Mouse (Mus musculus) heart, embryonic 14.5 days (tissue): ENCODE results near the gene Ngp. TPM values are rescaled to one million over a fixed set of nuclear protein-coding genes. Genes with fewer than 3 reads are reported as not detected.

Experiments
- ATAC-seq: fragments of 200-750 bp; cut with Nextera tagmentation; 2 replicates; pipeline ENCODE4 v1.8.0; 2017; ENCODE audit warnings: low read depth, moderate TSS enrichment; ENCODE audit not compliant: insufficient number of reproducible peaks, insufficient read depth, low FRiP score
- H3K27ac ChIP-seq, 2 experiments: fragments of 200-500 bp in 1 of 2; fragments of 300-500 bp in 1 of 2; sonication (generic) in 1 of 2; replicated peaks in 1 of 2; 2 replicates each; pipeline ENCODE4 v1.5.1; 2012 to 2014; ENCODE audit warnings: low read depth in 2 of 2, low read length in 2 of 2, control low read depth in 1 of 2, mild to moderate bottlenecking in 1 of 2, mixed read lengths in 1 of 2; ENCODE audit not compliant: control insufficient read depth in 1 of 2, insufficient read depth in 1 of 2
- H3K27me3 ChIP-seq: fragments of 300-500 bp; sonication (generic); 2 replicates; pipeline ENCODE4 v1.6.1; 2014; ENCODE audit warnings: mild to moderate bottlenecking, low read length, control low read depth; ENCODE audit not compliant: control insufficient read depth, insufficient read depth
- H3K36me3 ChIP-seq: fragments of 300-500 bp; sonication (generic); 2 replicates; pipeline ENCODE4 v1.6.1; 2014; ENCODE audit warnings: mild to moderate bottlenecking, control low read depth, low read length, mixed read lengths; ENCODE audit not compliant: control insufficient read depth, insufficient read depth
- H3K4me1 ChIP-seq, 2 experiments: fragments of 200-500 bp in 1 of 2; fragments of 300-500 bp in 1 of 2; sonication (generic) in 1 of 2; 2 replicates each; pipeline ENCODE4 v1.6.1; 2012 to 2014; ENCODE audit warnings: low read length in 2 of 2, control low read depth in 1 of 2, mixed read lengths in 1 of 2; ENCODE audit not compliant: control insufficient read depth in 2 of 2, insufficient read depth in 2 of 2
- H3K4me2 ChIP-seq: fragments of 300-500 bp; sonication (generic); 2 replicates; pipeline ENCODE4 v1.6.1; 2014; ENCODE audit warnings: mild to moderate bottlenecking, low read length
- H3K4me3 ChIP-seq, 2 experiments: fragments of 200-500 bp in 1 of 2; fragments of 300-500 bp in 1 of 2; sonication (generic) in 1 of 2; 2 replicates each; pipeline ENCODE4 v1.5.1; 2012 to 2014; ENCODE audit warnings: low read length in 2 of 2, mild to moderate bottlenecking in 2 of 2, control low read depth in 1 of 2, low read depth in 1 of 2, moderate library complexity in 1 of 2; ENCODE audit not compliant: control insufficient read depth in 1 of 2, insufficient read depth in 1 of 2
- H3K9ac ChIP-seq: fragments of 300-500 bp; sonication (generic); 2 replicates; pipeline ENCODE4 v1.6.1; 2014; ENCODE audit warnings: mild to moderate bottlenecking, low read length
- H3K9me3 ChIP-seq: fragments of 300-500 bp; sonication (generic); 2 replicates; pipeline ENCODE4 v1.6.1; 2016; ENCODE audit warnings: low read length, control low read depth; ENCODE audit not compliant: control insufficient read depth
- WGBS: fragments of 180-500 bp; shearing (Covaris S2); extraction: QIAGEN DNeasy Blood & Tissue Kit; methylation state at CpG from one replicate; pipeline ENCODE4 v1.1.7; 2014; 5-methylcytosine and 5-hydroxymethylcytosine counted together
- polyA plus RNA-seq: library from polyadenylated mRNA; unstranded; fragments of >200 nt; fragmentation: Nextera tagmentation; extraction: Ambion mirVana; gene quantifications from 2 replicates; pipeline ENCODE4 v1.2.1, GENCODE M21; 2014

Ngp gene
- polyA plus RNA-seq, 1 experiment from 2014 or later, result 4.2 TPM

DNA sequence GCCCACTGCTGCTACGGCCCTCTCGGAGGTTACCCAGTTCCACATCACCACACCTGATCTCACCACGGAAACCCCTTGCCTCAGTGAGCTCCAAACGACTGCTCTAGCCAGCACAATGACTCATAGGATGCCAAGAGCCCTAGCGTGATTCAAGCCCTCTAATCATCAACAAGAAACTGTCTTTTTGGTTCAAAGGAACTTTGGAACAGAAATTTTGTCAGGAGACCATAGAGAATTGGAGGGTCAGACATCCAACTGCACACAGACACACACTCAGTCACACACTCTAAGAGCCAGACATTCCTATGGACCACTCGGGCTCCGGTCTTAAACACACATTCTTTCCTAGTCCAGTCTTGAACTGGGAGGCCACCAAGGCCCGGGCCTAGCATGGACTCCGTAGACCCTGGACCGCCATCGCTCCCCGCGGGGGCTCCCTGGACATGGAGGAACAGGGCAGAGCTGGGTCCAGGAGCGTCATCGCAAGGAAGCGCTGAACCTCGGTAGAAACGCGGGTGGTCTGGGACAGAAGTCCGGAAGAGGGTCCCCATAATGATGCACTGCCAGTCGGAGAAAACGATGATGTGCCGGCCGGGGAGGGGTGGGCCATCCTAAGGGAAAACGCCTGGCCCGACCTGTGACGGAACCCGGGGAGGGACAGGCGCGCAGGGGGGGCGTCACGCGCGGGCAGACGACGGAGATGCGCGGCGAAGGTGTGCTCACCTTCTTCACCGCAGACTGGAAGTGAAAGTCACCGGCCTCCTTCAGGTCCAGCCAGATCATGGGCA, 12.0 kb upstream of the Ngp start:
- H3K4me1 ChIP-seq, result peaks cover 7 to 12% of the 10 kb centered on the region in 2 experiments
- H3K4me2 ChIP-seq, result peak overlapping the region; percentile 71
- 1% methylated on average over 39 of the region's 41 CpGs for WGBS
- H3K9me3 ChIP-seq, result no peaks in the 10 kb centered on the region
- H3K27me3 ChIP-seq, result no peaks in the 10 kb centered on the region
- H3K4me3 ChIP-seq, result peak overlapping the region; percentile 82 to 85
- peaks cover 4% of the 10 kb centered on the region; the same call in 1 of the 2 replicates for H3K36me3 ChIP-seq
- H3K27ac ChIP-seq, result peak overlapping the region; percentile 40 to 71
- H3K9ac ChIP-seq, result peak overlapping the region; percentile 89
- peak; percentile 37 for ATAC-seq

DNA sequence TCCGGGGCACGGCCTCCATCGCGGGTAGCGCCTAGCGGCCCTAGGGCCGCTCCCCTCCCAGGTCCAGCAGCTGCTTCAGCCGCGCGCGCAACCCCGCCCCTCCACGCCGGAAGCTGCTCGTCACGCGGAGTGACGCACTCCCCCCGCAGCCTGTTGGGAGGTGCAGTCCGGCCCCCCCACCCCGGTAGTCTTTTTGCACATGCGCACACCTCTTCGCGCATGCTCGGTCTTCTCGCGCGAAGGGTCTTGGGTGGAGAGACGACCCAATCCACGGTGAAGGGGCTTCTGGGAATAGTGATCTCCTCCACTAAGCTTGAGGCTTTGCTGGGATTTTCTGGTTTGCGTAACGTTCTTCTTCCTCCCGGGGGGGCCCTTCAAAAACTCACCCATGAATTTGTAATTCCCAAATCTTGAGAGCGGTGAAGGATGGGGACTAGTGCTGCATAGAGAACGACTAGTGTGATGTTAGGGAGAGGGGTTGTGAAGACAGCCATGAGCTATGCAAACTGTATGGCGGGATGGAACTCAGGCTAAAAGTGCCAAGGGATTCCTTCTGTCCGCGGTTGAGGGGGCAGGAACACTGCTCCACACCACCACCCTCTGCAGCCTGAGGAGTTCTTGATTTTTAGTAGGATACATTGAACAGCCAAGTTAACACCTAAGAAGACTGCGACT, 11.3 kb upstream of the Ngp start, which contains the start of gene Ptpn23:
Ptpn23 (minus strand) TSS at position 115 of the 675 bp plus-strand sequence.
- peak within 1 kb of the TSS; percentile 82 to 85 for H3K4me3 ChIP-seq
- peaks cover 7 to 12% of the 10 kb centered on the region in 2 experiments for H3K4me1 ChIP-seq
- no peaks in the 10 kb centered on the region for H3K9me3 ChIP-seq
- H3K27ac ChIP-seq, result peak within 1 kb of the TSS; percentile 84 to 93
- peak within 1 kb of the TSS; percentile 89 for H3K9ac ChIP-seq
- H3K4me2 ChIP-seq, result peak within 1 kb of the TSS; percentile 71
- WGBS, result under 1% methylated on average over 33 of the region's 39 CpGs
- ATAC-seq, result peak; percentile 95
- no peaks in the 10 kb centered on the region for H3K27me3 ChIP-seq
- peaks cover 4% of the 10 kb centered on the region; the same call in 1 of the 2 replicates for H3K36me3 ChIP-seq

DNA sequence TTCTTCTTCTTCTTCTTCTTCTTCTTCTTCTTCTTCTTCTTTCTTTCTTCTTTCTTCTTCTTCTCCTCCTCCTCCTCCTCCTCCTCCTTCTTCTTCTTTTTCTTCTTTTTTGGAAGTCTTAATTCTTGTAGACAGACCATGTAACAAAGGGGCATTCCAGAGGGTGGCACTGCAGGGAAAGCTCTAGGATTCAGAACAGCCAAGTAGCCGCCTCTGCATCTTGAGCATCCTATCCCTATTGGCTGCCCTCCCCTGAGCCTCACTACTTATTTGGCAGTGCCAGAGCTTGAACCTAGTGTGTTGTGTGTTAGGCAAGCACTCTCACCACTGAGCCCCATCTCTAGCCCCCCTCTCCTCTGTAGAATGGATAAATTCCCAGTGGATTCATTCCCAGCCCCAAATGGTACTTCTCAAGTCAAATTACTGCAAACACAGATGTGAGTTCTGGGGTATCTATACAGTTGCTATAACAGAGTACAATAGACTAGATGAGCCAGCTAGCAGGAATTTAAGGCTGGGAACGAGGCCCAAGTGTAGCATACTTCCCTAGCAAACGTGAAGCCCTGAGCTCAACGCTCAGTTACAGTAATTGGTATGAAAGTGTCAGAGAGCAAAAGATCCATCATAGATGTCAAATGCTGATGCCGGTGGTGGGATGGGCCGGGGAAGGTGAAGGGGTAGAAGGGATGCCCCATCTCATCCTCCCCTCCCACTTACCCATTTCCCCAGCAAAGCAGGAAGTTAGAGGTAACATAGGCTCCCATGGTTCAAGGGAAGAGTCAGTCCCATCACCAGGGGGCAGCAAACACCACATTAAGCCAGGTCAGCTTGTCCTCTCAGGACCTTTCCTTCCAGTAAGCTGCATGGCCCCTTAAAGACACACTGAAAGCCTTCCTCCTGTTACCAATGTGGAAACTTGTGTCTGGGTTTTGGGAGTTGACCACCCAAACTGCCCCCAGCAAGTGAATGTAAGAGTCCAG, 8.3 kb upstream of the Ngp start:
- 35% methylated on average over 6 of the region's 6 CpGs for WGBS
- H3K4me3 ChIP-seq, result no peak overlapping the region
- no peak overlapping the region for H3K27ac ChIP-seq
- no peak for ATAC-seq
- no peak overlapping the region for H3K4me2 ChIP-seq
- H3K27me3 ChIP-seq, result no peaks in the 10 kb centered on the region
- H3K4me1 ChIP-seq, result peaks cover 7 to 12% of the 10 kb centered on the region in 2 experiments
- H3K36me3 ChIP-seq, result no peaks in the 10 kb centered on the region
- no peak overlapping the region for H3K9ac ChIP-seq
- H3K9me3 ChIP-seq, result no peaks in the 10 kb centered on the region

DNA sequence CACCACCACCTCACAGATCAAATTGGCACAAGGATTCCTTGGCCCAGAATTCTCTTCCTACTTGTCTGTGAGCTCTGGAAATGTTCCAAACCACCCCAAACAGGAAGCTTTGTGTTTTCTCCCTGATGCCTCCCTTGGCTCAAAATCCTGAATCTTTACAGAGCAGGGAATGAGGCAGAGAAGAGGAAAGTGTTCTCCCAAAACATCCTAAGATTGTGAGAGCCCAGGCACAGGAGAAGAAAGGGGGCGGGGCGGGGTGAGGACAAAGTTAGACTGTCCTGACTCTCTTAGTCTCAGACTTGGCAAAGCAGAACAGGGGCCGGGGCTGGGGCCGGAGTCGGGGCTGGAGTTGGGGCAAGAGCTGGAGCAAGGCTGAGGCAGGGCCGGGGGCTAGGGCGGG, 6.6 kb upstream of the Ngp start:
- H3K4me2 ChIP-seq, result no peak overlapping the region
- H3K9me3 ChIP-seq, result no peaks in the 10 kb centered on the region
- 56% methylated on average over 7 of the region's 7 CpGs for WGBS
- no peaks in the 10 kb centered on the region for H3K36me3 ChIP-seq
- no peak overlapping the region for H3K27ac ChIP-seq
- no peak overlapping the region for H3K4me3 ChIP-seq
- H3K9ac ChIP-seq, result no peak overlapping the region
- H3K4me1 ChIP-seq, result 0 out of 4 replicates have a peak, but pooled peaks cover 2 to 3% of the 10 kb centered on the region in 2 experiments
- no peak for ATAC-seq
- H3K27me3 ChIP-seq, result no peaks in the 10 kb centered on the region

DNA sequence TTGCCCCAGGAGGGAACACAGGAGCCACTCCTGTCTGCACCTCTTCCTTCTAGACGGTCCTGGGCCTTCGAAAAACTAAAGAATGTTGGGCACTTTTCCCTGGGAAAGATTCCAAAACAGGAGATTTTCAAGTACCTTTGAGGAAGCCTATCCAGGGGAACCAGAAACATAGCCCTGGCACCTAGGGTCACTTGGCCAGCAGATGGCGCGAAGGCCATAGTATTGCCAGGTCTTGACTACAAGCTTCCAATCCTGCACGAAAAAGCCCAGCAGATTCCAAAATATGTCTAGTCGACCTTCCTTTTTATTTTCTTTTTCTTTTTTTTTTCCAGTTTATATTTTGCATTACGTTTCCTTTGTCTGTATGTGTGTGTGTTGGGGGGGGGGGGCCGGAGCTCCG, 5.8 kb upstream of the Ngp start:
- ATAC-seq, result no peak
- no peaks in the 10 kb centered on the region for H3K27me3 ChIP-seq
- H3K4me3 ChIP-seq, result no peak overlapping the region
- no peaks in the 10 kb centered on the region for H3K9me3 ChIP-seq
- 40% methylated on average over 9 of the region's 9 CpGs for WGBS
- H3K27ac ChIP-seq, result no peak overlapping the region
- H3K36me3 ChIP-seq, result no peaks in the 10 kb centered on the region
- 0 out of 4 replicates have a peak, but pooled peaks cover 0 to under 1% of the 10 kb centered on the region in 2 experiments for H3K4me1 ChIP-seq
- no peak overlapping the region for H3K4me2 ChIP-seq
- H3K9ac ChIP-seq, result no peak overlapping the region

DNA sequence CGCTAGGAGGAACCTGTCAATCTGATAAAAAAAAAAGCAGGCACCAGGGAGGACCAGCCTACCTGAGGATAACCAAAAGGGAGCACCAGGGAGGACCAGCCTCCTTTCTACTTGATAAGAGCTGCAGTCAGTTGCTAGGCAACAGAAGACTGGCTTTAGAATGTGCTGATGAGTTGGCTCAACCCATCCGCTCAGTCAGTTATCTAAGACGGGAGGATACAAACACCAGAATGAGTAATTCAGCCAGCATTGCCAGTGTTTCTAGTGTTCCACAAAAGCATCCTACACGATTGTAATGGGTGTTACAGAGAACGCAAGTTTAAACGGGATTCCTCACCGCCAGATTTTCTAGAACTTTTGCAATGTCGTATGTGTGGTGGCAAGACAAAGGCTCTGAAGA, 11.7 kb downstream of the Ngp start:
- H3K9ac ChIP-seq, result no peak overlapping the region
- 63% methylated on average over 8 of the region's 8 CpGs for WGBS
- H3K9me3 ChIP-seq, result no peaks in the 10 kb centered on the region
- H3K27ac ChIP-seq, result no peak overlapping the region
- H3K4me3 ChIP-seq, result no peak overlapping the region
- no peak overlapping the region for H3K4me2 ChIP-seq
- peaks cover 77% of the 10 kb centered on the region for H3K36me3 ChIP-seq
- no peak for ATAC-seq
- H3K27me3 ChIP-seq, result no peaks in the 10 kb centered on the region
- no peaks in the 10 kb centered on the region for H3K4me1 ChIP-seq

DNA sequence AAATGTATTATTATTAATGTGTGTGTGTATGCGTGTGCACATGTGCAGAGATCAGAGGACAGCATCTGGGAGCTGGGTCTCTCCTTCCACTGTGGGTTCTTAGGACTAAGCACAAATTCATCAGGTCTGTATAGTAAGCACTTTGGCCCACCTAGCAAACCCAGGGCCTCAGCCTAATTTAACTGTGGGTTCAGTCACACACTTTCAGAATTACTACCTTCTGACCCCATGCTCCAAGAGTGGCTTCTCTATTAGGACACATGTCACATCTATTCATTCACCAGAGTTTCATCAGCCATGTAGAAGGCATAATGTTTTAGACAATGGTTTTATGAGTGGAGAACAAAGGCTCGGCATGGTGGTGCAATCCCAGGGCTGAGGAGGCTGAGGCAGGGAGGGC, 13.5 kb downstream of the Ngp start:
- Histone ChIP-seq H3K27me3 (no peaks in the 10 kb centered on the region), H3K36me3 (peaks cover 78% of the 10 kb centered on the region)
- no peak for ATAC-seq

More for the DNA sequence above, 13.5 kb downstream of the Ngp start:
- Histone ChIP-seq H3K4me2 (no peak overlapping the region), H3K4me3 (no peak overlapping the region), H3K9me3 (no peaks in the 10 kb centered on the region), H3K4me1 (no peaks in the 10 kb centered on the region), H3K27ac (no peak overlapping the region), H3K9ac (no peak overlapping the region)
- 87% methylated on average over 2 of the region's 2 CpGs for WGBS
